Mouse (Mus musculus) gonadal fat pad, adult 2 months (tissue): ENCODE results near the gene Gm10097. TPM values are rescaled to one million over a fixed set of nuclear protein-coding genes. Genes with fewer than 3 reads are reported as not detected.

Experiments used
- DNase-seq: peaks from one replicate; pipeline ENCODE4 v3.0.0-alpha.2; 2012; ENCODE audit warnings: low read depth
- polyA plus RNA-seq: library from polyadenylated mRNA; depleted of rRNA; stranded (reverse); fragments of >200 nt; gene quantifications from 2 replicates; pipeline ENCODE4 v1.2.3, GENCODE M21; 2012

The Gm10097 gene
- polyA plus RNA-seq, 1 experiment = not detected

DNA sequence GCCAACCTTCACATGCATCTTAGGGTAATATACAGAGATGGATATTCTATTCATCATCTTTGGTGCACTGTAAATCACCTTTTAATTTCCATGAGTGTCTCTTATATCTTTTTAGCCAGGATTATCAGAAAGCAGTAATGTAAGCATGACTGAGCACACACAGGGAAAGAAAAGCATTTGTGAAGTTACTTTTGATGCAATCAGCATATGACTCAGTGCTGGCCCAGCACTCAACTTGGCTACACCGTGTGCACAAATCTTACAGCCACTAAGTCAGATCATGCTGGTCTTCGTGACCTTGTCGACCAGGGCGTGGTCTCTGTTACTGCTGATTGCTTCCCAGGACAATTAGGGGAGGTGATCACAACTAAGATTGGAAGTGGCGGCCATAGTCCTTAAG lies 16.8 kb downstream of the Gm10097 start:
- no peak for DNase-seq

DNA sequence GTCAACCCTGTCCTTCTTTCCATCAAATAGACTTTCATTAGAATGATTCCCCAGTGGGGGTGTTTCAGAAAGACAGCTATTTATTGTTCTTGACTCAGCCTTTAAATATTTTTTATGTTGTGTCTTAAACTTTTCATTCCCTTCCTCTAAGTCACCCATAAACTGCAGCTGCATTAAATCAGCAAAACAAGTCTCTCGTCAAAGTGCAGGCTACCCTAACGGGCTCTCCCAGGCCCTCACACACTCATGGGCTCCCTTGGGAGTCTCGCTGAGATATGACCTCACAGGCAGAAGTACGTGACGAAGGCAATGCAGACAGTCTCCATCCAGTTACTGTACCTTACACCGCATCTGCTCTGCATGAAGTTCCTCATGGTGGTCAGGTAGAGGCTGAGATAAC lies 17.3 kb downstream of the Gm10097 start:
- no peak for DNase-seq

DNA sequence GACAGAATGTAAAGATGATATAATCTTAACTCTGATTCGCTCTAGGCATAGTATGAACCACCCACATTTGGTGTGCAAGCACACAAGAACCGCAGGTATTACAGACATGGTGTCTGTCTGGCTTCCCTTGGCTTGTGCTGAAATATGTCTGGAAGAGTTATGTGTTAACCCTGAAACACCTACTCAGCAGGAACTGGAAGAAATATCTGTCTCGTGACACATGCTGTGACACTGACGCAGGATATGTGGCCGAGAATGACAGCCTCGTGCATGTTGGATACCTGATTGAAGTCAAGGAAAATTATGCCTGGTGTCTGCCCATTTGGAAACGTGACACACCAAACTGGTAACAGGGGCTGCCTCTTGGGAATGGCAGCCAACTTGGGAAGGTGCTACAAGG lies 18.3 kb downstream of the Gm10097 start:
- peak; percentile 52 for DNase-seq

DNA sequence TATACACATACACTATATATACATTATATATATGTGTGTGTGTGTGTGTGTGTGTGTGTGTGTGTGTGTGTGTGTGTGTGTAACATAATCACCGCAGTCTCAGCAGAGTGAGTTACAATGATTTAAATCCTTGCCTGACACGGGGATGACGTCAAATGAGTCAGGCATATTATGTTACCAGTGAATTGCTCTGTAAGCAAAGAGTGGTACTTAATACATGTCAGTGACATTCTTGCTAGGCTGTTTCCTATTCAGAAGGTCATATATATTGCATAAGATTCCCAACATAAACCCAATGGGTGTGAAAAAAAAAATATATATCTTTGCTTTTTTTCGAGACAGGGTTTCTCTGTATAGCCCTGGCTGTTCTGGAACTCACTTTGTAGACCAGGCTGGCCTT lies 20.1 kb downstream of the Gm10097 start:
- no peak for DNase-seq

DNA sequence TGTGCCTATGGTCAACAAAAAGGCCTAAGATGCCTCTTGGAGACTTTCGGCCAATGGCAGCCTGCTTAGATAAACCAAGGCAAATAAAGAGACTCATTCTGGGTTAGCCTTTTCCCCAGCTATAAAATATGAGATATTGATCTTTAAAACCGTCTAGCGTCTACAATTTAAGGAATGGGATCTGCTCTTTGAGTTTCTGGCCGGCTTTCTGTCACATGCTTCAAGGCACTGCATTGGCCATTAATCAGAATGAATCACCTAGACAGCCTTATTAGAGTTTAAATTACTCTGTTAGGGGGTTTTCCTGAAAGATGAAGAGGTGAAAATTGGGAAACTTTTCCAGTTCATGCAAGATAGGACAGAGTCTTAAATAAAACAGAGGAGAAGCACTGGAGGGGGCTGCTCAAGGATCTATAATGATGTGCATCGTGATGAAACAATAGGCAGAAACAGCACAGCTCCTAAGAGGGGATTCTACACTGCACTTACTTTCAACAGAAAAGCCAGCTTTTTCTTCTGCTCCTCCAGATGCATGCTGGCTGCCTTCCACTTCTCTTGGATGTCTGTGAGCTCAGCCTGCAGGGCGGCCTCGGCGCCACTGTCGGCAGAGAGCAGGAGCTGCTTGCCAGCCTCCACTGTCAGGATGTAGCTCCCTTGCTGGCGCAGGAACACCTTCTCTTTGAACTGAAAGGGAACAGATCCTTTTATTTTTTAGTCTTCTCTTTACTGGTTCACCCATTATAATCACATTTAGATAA lies 28.2 kb downstream of the Gm10097 start:
- DNase-seq = no peak

DNA sequence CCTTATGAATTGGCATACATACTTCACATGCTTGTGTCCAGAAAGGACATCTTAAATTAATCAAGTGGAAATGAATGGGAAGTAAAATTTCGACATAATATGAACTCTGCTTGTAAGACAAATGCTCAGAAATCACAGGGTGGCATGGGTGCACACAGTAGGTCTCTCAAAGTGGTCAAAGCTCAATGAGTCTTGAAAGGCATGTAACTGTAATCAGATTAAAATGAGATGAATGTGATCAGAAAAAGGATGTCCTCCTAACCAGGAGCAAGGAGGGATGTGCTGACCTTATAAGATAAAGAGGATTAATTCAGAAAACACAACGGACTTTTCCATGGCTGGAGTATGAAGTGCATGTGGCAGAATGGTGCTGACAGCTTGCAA lies 28.8 kb downstream of the Gm10097 start:
- DNase-seq = no peak

DNA sequence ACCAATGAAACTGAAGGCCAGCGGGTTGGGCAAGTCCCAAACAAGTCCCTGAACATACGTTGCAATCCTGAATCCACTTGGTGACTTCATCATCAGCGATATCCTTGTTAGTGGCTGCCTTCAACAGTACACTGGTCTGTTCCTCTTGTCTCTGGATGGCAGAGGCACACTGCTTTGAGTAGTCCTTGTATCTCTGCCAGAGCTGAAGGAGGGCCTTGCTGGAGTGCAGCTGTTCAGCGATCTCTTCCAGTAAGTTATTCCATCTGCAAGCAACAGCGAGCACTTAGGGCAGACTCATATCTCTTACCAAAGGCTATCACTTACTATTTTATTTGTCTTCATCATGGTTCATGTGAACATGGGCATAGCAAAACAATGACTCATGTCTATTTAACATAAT lies 41.8 kb downstream of the Gm10097 start:
- DNase-seq = no peak

DNA sequence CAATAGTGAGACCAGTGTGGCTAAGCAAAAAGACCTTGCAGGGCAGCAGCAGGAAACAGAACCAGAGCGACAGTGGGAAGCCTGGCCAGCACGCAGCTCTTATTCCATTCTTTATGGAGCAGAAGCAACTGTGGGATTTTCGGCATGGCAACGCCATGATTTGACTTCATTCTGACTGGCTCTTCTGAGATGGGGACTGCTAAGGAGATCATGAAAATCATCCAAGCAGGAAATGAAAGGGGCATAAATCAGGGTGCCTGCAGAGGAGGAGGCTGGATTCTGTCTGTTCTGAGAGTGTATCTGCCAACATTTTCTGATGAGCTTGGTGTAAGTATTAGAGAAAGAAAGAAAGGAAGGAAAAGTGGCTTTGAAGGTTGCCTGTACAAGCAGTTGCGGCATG lies 47.2 kb downstream of the Gm10097 start:
- no peak for DNase-seq

DNA sequence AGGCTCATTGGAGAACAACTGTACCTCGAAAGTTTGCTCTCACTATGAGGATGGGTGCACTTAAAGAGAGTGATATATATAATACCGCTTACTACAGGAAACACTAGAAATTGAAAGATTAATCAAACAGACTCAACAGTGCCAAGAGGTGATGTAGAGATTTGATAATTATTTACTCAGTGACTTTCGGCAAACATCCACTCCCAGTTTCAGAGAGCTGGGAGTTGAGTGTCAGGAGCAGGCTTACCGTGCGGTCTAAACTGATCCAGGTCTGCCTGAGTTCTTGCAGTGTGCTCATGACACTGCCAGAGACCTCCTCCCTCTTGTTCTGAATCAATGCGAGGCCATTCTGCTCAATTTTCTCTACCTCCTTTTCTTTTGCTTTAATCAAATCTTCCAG lies 47.7 kb downstream of the Gm10097 start:
- DNase-seq = no peak
